Mouse (Mus musculus): ENCODE measurements at regions not wholly inside any gene's neighbourhood (a gene's known extent, or its start where the extent isn't known, plus 50 kb on each side); places are given as distances from the start of the nearest gene placed in this dataset.
A peak's percentile ranks its signal among the peaks of the same experiment; 100 is the strongest.

DNA sequence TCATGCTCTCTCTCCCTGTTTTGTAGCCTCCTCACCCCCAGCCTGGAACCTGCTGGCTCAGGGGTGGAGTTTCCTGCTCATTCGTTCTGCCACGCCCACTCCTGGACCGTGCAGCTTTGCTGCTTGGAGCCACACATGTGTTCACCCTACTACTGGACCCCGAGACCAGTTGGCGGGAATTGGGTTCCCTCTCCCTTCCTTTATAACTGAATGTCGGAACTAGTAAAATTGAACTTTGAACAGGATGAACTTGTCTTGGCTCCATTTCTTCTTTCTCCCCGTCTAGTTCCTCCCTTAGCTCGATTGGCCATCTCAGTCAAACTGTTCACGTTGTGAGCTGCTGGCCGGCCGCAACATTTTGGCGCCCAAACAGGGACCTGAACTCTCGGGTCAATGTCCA, 62.3 kb upstream of the Glrp1 start:
- Histone ChIP-seq H3K4me1 (peaks cover 11% of the 10 kb centered on the region), H3K4me3 (no peak overlapping the region), H3K9ac (no peak overlapping the region), H3K27ac (no peak overlapping the region), H3K36me3 (replicated peaks) (no peaks in the 10 kb centered on the region), H3K4me2 (no peak overlapping the region), H3K27me3 (replicated peaks) (no peaks in the 10 kb centered on the region), H3K9me3 (no peaks in the 10 kb centered on the region)
- ATAC-seq (replicated peaks): no peak
- 94% methylated on average over 13 of the region's 13 CpGs for WGBS

DNA sequence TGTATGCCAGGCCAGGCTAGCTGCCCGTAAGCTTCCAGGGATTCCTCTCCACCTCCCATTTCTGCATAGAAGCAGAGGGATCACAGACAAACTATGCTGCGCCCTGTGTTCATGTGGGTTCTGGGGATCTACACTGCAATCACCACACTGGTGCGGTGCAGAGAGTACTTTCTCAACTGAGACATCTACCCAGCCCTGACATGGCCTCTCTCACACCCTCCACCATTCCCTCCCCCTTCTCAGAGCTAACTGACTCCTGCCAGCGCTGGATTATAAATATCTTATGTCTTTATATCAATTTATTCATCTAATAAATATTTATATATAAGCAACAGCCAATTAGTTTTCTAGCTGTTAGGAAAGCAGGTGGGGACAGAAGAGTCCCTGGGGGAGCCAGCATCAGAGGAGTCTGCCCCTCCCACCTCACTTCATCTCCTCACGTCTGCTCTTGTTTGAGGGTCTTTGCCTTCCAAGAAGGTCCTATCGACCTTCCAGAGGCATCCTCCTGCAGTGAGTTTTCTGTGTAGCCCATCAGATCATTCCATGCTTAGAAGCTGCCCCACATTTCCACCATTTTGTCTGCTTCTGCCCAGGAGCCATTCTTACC, 58.7 kb upstream of the Glrp1 start:
- H3K27me3 ChIP-seq (replicated peaks): no peaks in the 10 kb centered on the region
- no peak overlapping the region for H3K9ac ChIP-seq
- peaks cover 11% of the 10 kb centered on the region for H3K4me1 ChIP-seq
- H3K4me3 ChIP-seq: no peak overlapping the region
- ATAC-seq (replicated peaks): peak; percentile 83; the same call in 1 of the 2 replicates
- no peaks in the 10 kb centered on the region for H3K36me3 ChIP-seq (replicated peaks)
- WGBS: 44% methylated on average over 6 of the region's 6 CpGs
- peak overlapping the region; percentile 77 for H3K27ac ChIP-seq
- H3K9me3 ChIP-seq: no peaks in the 10 kb centered on the region
- no peak overlapping the region for H3K4me2 ChIP-seq

DNA sequence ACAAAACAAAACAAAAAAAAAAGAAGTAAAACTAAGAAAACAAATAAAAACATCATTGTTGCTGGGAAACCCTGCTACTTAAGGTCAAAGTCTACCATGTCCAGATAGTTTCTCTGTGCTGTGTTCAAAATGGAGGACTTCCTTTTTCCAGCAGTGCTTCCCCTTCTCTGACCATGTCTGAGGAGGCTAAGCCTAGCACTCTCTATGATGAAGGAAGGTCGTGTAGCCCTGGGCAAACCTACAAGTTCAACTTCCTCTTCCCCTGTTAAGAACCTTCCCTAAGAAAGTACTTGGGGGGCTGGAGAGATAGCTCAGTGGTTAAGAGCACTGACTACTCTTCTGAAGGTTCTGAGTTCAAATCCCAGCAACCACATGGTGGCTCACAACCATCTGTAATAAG, 57.3 kb upstream of the Glrp1 start:
- H3K27me3 ChIP-seq (replicated peaks): no peaks in the 10 kb centered on the region
- ATAC-seq (replicated peaks): no peak
- no peak overlapping the region for H3K4me3 ChIP-seq
- H3K9ac ChIP-seq: no peak overlapping the region
- H3K4me1 ChIP-seq: peaks cover 11% of the 10 kb centered on the region
- H3K36me3 ChIP-seq (replicated peaks): no peaks in the 10 kb centered on the region
- H3K27ac ChIP-seq: no peak overlapping the region
- WGBS: 96% methylated on average over 1 of the region's 1 CpGs
- no peaks in the 10 kb centered on the region for H3K9me3 ChIP-seq
- no peak overlapping the region for H3K4me2 ChIP-seq

- no peaks in the 10 kb centered on the region for H3K36me3 ChIP-seq (replicated peaks)
- H3K9ac ChIP-seq: no peak overlapping the region
- no peaks in the 10 kb centered on the region for H3K27me3 ChIP-seq (replicated peaks)
- no peak for ATAC-seq (replicated peaks)
- no peak overlapping the region for H3K4me3 ChIP-seq
- H3K4me2 ChIP-seq: no peak overlapping the region
- H3K27ac ChIP-seq: no peak overlapping the region
- no peaks in the 10 kb centered on the region for H3K9me3 ChIP-seq
- peaks cover 11% of the 10 kb centered on the region for H3K4me1 ChIP-seq
Observed at GRCm38 (mm10) chr1:88566426-88566825, 56.6 kb upstream of the Glrp1 start.

- ATAC-seq (replicated peaks): no peak
- WGBS: 85% methylated on average over 4 of the region's 4 CpGs
- no peak overlapping the region for H3K4me2 ChIP-seq
Observed at GRCm38 (mm10) chr1:88564825-88565224, 55.0 kb upstream of the Glrp1 start.

GRCm38 (mm10) chr1:88562361-88562760, 52.5 kb upstream of the Glrp1 start:
- H3K27me3 ChIP-seq (replicated peaks): no peaks in the 10 kb centered on the region
- no peaks in the 10 kb centered on the region for H3K9me3 ChIP-seq
- no peak overlapping the region for H3K9ac ChIP-seq
- no peaks in the 10 kb centered on the region for H3K36me3 ChIP-seq (replicated peaks)
- ATAC-seq (replicated peaks): no peak
- H3K4me1 ChIP-seq: peaks cover 7% of the 10 kb centered on the region
- H3K4me3 ChIP-seq: no peak overlapping the region
- WGBS: 28% methylated on average over 3 of the region's 3 CpGs
- no peak overlapping the region for H3K27ac ChIP-seq
- H3K4me2 ChIP-seq: no peak overlapping the region

More at GRCm38 (mm10) chr1:88564825-88565224, 55.0 kb upstream of the Glrp1 start:
- no peaks in the 10 kb centered on the region for H3K27me3 ChIP-seq (replicated peaks)
- H3K4me1 ChIP-seq: peaks cover 11% of the 10 kb centered on the region
- no peak overlapping the region for H3K4me3 ChIP-seq
- H3K9me3 ChIP-seq: no peaks in the 10 kb centered on the region
- H3K36me3 ChIP-seq (replicated peaks): no peaks in the 10 kb centered on the region
- no peak overlapping the region for H3K27ac ChIP-seq
- no peak overlapping the region for H3K9ac ChIP-seq

DNA sequence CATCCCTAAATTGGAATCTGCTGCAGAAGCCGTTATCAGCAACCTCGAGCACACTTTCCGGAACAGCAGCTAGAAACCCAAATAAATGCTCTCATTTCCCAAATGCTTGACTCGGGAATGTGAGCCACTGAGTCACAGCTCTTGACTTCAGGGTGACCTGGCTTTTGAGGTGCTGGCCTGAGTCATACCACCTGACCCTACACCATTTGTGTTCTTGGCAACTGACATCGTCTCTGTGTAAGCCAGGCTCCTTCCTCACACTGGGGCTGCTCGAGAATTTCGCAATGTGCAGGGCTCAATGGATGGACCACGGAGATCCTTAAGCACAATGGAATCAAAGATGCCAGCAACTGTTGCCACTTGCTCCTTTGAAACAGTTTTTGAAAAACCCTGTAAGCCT, 50.9 kb upstream of the Glrp1 start:
- Histone ChIP-seq H3K4me2 (no peak overlapping the region), H3K4me3 (no peak overlapping the region), H3K27ac (no peak overlapping the region), H3K27me3 (replicated peaks) (no peaks in the 10 kb centered on the region), H3K9me3 (no peaks in the 10 kb centered on the region), H3K4me1 (peaks cover 7% of the 10 kb centered on the region), H3K36me3 (replicated peaks) (no peaks in the 10 kb centered on the region), H3K9ac (no peak overlapping the region)
- no peak for ATAC-seq (replicated peaks)
- WGBS: 47% methylated on average over 8 of the region's 8 CpGs

Measured in midbrain, embryonic 15.5 days (tissue).